Mouse (Mus musculus) hematopoietic stem cell, adult 5-6 weeks (primary cell): ENCODE data around the gene E330021D16Rik. TPM values are rescaled to one million over a fixed set of nuclear protein-coding genes. Genes with fewer than 3 reads are reported as not detected.
A peak's percentile ranks its signal among the peaks of the same experiment; 100 is the strongest.
"Not testable (repeated sequence)": the region's sequence is repeated elsewhere in the genome, so short reads cannot be mapped to it uniquely, and the experiment has no call there.

Experiments
- ATAC-seq, 2 experiments: fragments of 125-278 bp in 1 of 2; replicated peaks in 1 of 2; 2 replicates each; pipeline ENCODE4 v1.8.0; 2016 to 2017; ENCODE audit warnings: inconsistent platforms in 2 of 2, mild to moderate bottlenecking in 2 of 2, moderate number of reproducible peaks in 2 of 2, low read depth in 1 of 2, moderate TSS enrichment in 1 of 2; ENCODE audit not compliant: low FRiP score in 2 of 2, poor library complexity in 2 of 2, severe bottlenecking in 2 of 2, insufficient read depth in 1 of 2, low TSS enrichment in 1 of 2
- total RNA-seq: library from RNA; stranded (forward); fragments of 172-1452, 232-1000 nt; gene quantifications from 2 replicates; pipeline ENCODE4 v1.2.3, GENCODE M21; 2017

The E330021D16Rik gene
- total RNA-seq = not detected in 2 replicates

- no peak for ATAC-seq
Measured at GRCm38 (mm10) chr6:136415133-136415775, at the start of gene E330021D16Rik. Gene E330021D16Rik (minus strand): TSS chr6:136415569.

- no peak for ATAC-seq
Measured at GRCm38 (mm10) chr6:136465021-136465420, 49.7 kb upstream of the E330021D16Rik start.

GRCm38 (mm10) chr6:136464121-136464621, 48.8 kb upstream of the E330021D16Rik start:
- ATAC-seq = no peak

GRCm38 (mm10) chr6:136463491-136463890, 48.1 kb upstream of the E330021D16Rik start:
- ATAC-seq = 0 out of 4 replicates have a peak, but pooled peaks of 1 of the 2 experiments have one; percentile 9

- no peak for ATAC-seq
Measured at GRCm38 (mm10) chr6:136459156-136459555, 43.8 kb upstream of the E330021D16Rik start.

- ATAC-seq = no peak
Measured at GRCm38 (mm10) chr6:136456302-136456701, 40.9 kb upstream of the E330021D16Rik start.

- no peak for ATAC-seq
Measured at GRCm38 (mm10) chr6:136455696-136456095, 40.3 kb upstream of the E330021D16Rik start.

- no peak for ATAC-seq
Measured at GRCm38 (mm10) chr6:136452623-136453022, 37.3 kb upstream of the E330021D16Rik start.

- no peak for ATAC-seq
Measured at GRCm38 (mm10) chr6:136450863-136451262, 35.5 kb upstream of the E330021D16Rik start.

- peak; percentile 23 to 60; a peak in 3 of 4 replicates for ATAC-seq
Measured at GRCm38 (mm10) chr6:136449930-136450329, 34.6 kb upstream of the E330021D16Rik start.

GRCm38 (mm10) chr6:136449270-136449692, 33.9 kb upstream of the E330021D16Rik start:
- ATAC-seq = peak; percentile 80 to 89

GRCm38 (mm10) chr6:136439205-136439604, 23.8 kb upstream of the E330021D16Rik start:
- not testable (repeated sequence) for ATAC-seq

- not testable (repeated sequence) for ATAC-seq
Measured at GRCm38 (mm10) chr6:136436151-136436550, 20.8 kb upstream of the E330021D16Rik start.

- ATAC-seq = no peak
Measured at GRCm38 (mm10) chr6:136433573-136433972, 18.2 kb upstream of the E330021D16Rik start.

- no peak for ATAC-seq
Measured at GRCm38 (mm10) chr6:136431896-136432248, 16.5 kb upstream of the E330021D16Rik start.

- peak in 1 of 2 experiments; percentile 56; a peak in 2 of 4 replicates for ATAC-seq
Measured at GRCm38 (mm10) chr6:136431169-136431895, 16.0 kb upstream of the E330021D16Rik start.

GRCm38 (mm10) chr6:136429441-136429840, 14.1 kb upstream of the E330021D16Rik start:
- ATAC-seq = no peak

GRCm38 (mm10) chr6:136428412-136428811, 13.0 kb upstream of the E330021D16Rik start:
- no peak for ATAC-seq
